Mouse (Mus musculus) stomach, embryonic 14.5 days (tissue): ENCODE measurements around the gene Neu1. TPM values are rescaled to one million over a fixed set of nuclear protein-coding genes. Genes with fewer than 3 reads are reported as not detected.

ENCODE experiments used
- ATAC-seq: fragments of 200-750 bp; cut with Nextera tagmentation; 2 replicates; pipeline ENCODE4 v1.8.0; 2017; ENCODE audit warnings: low read depth, moderate TSS enrichment; ENCODE audit not compliant: insufficient number of reproducible peaks, insufficient read depth, low FRiP score
- H3K27ac ChIP-seq: fragments of 300-500 bp; sonication (generic); 2 replicates; pipeline ENCODE4 v1.5.1; 2014; ENCODE audit warnings: mild to moderate bottlenecking, low read length, moderate library complexity, mixed read lengths
- H3K27me3 ChIP-seq: fragments of 300-500 bp; sonication (generic); 2 replicates; pipeline ENCODE4 v1.6.1; 2014; ENCODE audit warnings: low read length, control low read depth, mixed read lengths; ENCODE audit not compliant: control insufficient read depth, insufficient read depth
- H3K36me3 ChIP-seq: fragments of 300-500 bp; sonication (generic); 2 replicates; pipeline ENCODE4 v1.6.1; 2014; ENCODE audit warnings: mild to moderate bottlenecking, control low read depth, low read length, moderate library complexity, mixed read lengths; ENCODE audit not compliant: control insufficient read depth, insufficient read depth
- H3K4me1 ChIP-seq: fragments of 300-500 bp; sonication (generic); 2 replicates; pipeline ENCODE4 v1.6.1; 2014; ENCODE audit warnings: low read length, control low read depth, mixed read lengths; ENCODE audit not compliant: control insufficient read depth, insufficient read depth
- H3K4me2 ChIP-seq: fragments of 300-500 bp; sonication (generic); replicated peaks from 2 replicates; pipeline ENCODE4 v1.6.1; 2014; ENCODE audit warnings: low read depth, low read length, control low read depth
- H3K4me3 ChIP-seq: fragments of 300-500 bp; sonication (generic); 2 replicates; pipeline ENCODE4 v1.5.1; 2014; ENCODE audit warnings: low read depth, low read length, control low read depth
- H3K9ac ChIP-seq: fragments of 300-500 bp; sonication (generic); replicated peaks from 2 replicates; pipeline ENCODE4 v1.6.1; 2014; ENCODE audit warnings: low read depth, mild to moderate bottlenecking, control low read depth, low read length, moderate library complexity, mixed read lengths
- H3K9me3 ChIP-seq: fragments of 300-500 bp; sonication (generic); 2 replicates; pipeline ENCODE4 v1.6.1; 2016; ENCODE audit warnings: low read depth, low read length, control low read depth; ENCODE audit not compliant: control insufficient read depth
- WGBS: fragments of 180-500 bp; shearing (Covaris S2); extraction: QIAGEN DNeasy Blood & Tissue Kit; methylation state at CpG from one replicate; pipeline ENCODE4 v1.1.7; 2014; 5-methylcytosine and 5-hydroxymethylcytosine counted together
- polyA plus RNA-seq: library from polyadenylated mRNA; unstranded; fragments of >200 nt; fragmentation: Nextera tagmentation; extraction: Ambion mirVana; gene quantifications from 2 replicates; pipeline ENCODE4 v1.2.1, GENCODE M21; 2014

Gene Neu1
- polyA plus RNA-seq, 1 experiment from 2014 or later: 16.2 TPM

DNA sequence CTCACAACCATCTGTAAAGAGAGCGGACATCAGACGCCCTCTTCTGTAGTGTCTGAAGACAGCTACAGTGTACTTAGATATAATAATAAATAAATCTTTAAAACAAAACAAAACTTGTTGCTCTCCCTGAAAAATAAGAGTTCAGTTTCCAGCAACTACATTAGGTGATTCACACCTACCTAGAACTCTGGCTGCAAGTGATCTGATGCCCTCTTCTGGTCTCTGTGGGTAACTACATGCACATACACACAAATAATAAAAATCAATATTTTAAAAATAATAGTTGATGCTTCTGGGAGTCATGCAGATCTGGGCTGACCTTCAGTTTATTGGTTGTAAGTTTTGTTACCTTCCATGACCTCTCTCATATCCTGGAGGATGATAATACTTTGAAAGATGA is 53.2 kb downstream of the Neu1 start:
- Histone ChIP-seq H3K27me3 (no peaks in the 10 kb centered on the region), H3K4me2 (no peak overlapping the region), H3K27ac (no peak overlapping the region), H3K36me3 (peaks cover 21% of the 10 kb centered on the region), H3K4me1 (peaks cover 10% of the 10 kb centered on the region; the same call in 1 of the 2 replicates), H3K4me3 (no peak overlapping the region), H3K9ac (no peak overlapping the region), H3K9me3 (no peaks in the 10 kb centered on the region)
- WGBS: 66% methylated on average over 2 of the region's 2 CpGs
- ATAC-seq: no peak

Other genes with a start within 250 kb of the Neu1 start
- 0.07 TPM in 1 of 2 replicates, not detected in the other for gene C4b, start 187.4 kb upstream of the Neu1 start, polyA plus RNA-seq
- not detected in 2 replicates for gene Cyp21a1, start 126.7 kb upstream of the Neu1 start, polyA plus RNA-seq
- gene Stk19, start 94.3 kb upstream of the Neu1 start, polyA plus RNA-seq: 22.3 and 27.3 TPM in 2 replicates
- gene Dxo, start 94.2 kb upstream of the Neu1 start, polyA plus RNA-seq: 52.9 and 56.4 TPM in 2 replicates
- 37.7 and 39.5 TPM in 2 replicates for gene Skiv2l, start 81.0 kb upstream of the Neu1 start, polyA plus RNA-seq
- 101 and 114 TPM in 2 replicates for gene Nelfe, start 80.9 kb upstream of the Neu1 start, polyA plus RNA-seq
- gene Cfb, start 68.7 kb upstream of the Neu1 start, polyA plus RNA-seq: 6.7 and 9.4 TPM in 2 replicates
- 0.87 and 1.2 TPM in 2 replicates for gene Zbtb12, start 51.8 kb upstream of the Neu1 start, polyA plus RNA-seq
- gene Gm20547, start 49.2 kb upstream of the Neu1 start, polyA plus RNA-seq: not detected in 2 replicates
- 2.8 TPM in 2 replicates for gene C2, start 33.0 kb upstream of the Neu1 start, polyA plus RNA-seq
- 69.4 and 79.4 TPM in 2 replicates for gene Ehmt2, start 32.8 kb upstream of the Neu1 start, polyA plus RNA-seq
- gene Slc44a4, start 16.8 kb upstream of the Neu1 start, polyA plus RNA-seq: 5.3 and 6.4 TPM in 2 replicates
- gene Hspa1b, start 28.0 kb downstream of the Neu1 start, polyA plus RNA-seq: 0.54 and 0.84 TPM in 2 replicates
- gene Gm20481, start 38.7 kb downstream of the Neu1 start, polyA plus RNA-seq: 0.66 TPM in 1 of 2 replicates, not detected in the other
- 4.9 and 6.0 TPM in 2 replicates for gene Hspa1a, start 40.9 kb downstream of the Neu1 start, polyA plus RNA-seq
- 0.73 and 0.75 TPM in 2 replicates for gene Hspa1l, start 41.5 kb downstream of the Neu1 start, polyA plus RNA-seq
- 177 and 205 TPM in 2 replicates for gene Lsm2, start 50.6 kb downstream of the Neu1 start, polyA plus RNA-seq
- gene Vars, start 69.7 kb downstream of the Neu1 start, polyA plus RNA-seq: 84.0 and 92.3 TPM in 2 replicates
- gene Vwa7, start 85.3 kb downstream of the Neu1 start, polyA plus RNA-seq: 0.18 and 0.22 TPM in 2 replicates
- gene Sapcd1, start 96.8 kb downstream of the Neu1 start, polyA plus RNA-seq: 16.3 and 21.3 TPM in 2 replicates
- gene Msh5, start 115.5 kb downstream of the Neu1 start, polyA plus RNA-seq: 3.6 and 3.8 TPM in 2 replicates
- gene Clic1, start 118.7 kb downstream of the Neu1 start, polyA plus RNA-seq: 83.0 and 88.5 TPM in 2 replicates
- 292 and 322 TPM in 2 replicates for gene Ddah2, start 127.8 kb downstream of the Neu1 start, polyA plus RNA-seq
- 0.30 and 0.63 TPM in 2 replicates for gene Ly6g6c, start 134.1 kb downstream of the Neu1 start, polyA plus RNA-seq
- 0.97 and 1.3 TPM in 2 replicates for gene Mpig6b, start 134.9 kb downstream of the Neu1 start, polyA plus RNA-seq
- gene Ly6g6e, start 145.6 kb downstream of the Neu1 start, polyA plus RNA-seq: 7.8 and 9.7 TPM in 2 replicates
- 1.5 and 2.1 TPM in 2 replicates for gene Ly6g6d, start 146.8 kb downstream of the Neu1 start, polyA plus RNA-seq
- gene Ly6g6f, start 154.4 kb downstream of the Neu1 start, polyA plus RNA-seq: 0.29 TPM in 1 of 2 replicates, not detected in the other
- gene Abhd16a, start 158.0 kb downstream of the Neu1 start, polyA plus RNA-seq: 77.1 and 81.4 TPM in 2 replicates
- gene Ly6g5c, start 177.0 kb downstream of the Neu1 start, polyA plus RNA-seq: not detected in 2 replicates
- 0.49 and 0.81 TPM in 2 replicates for gene Ly6g5b, start 184.2 kb downstream of the Neu1 start, polyA plus RNA-seq
- 20.3 and 21.9 TPM in 2 replicates for gene Gpank1, start 190.2 kb downstream of the Neu1 start, polyA plus RNA-seq
- gene Csnk2b, start 190.8 kb downstream of the Neu1 start, polyA plus RNA-seq: 269 and 270 TPM in 2 replicates
- 10.1 and 13.3 TPM in 2 replicates for gene D17H6S53E, start 195.1 kb downstream of the Neu1 start, polyA plus RNA-seq
- gene Apom, start 200.8 kb downstream of the Neu1 start, polyA plus RNA-seq: 0.75 and 0.77 TPM in 2 replicates
- 86.5 and 89.0 TPM in 2 replicates for gene Bag6, start 203.9 kb downstream of the Neu1 start, polyA plus RNA-seq
- 209 and 222 TPM in 2 replicates for gene Prrc2a, start 233.6 kb downstream of the Neu1 start, polyA plus RNA-seq
- gene Aif1, start 244.8 kb downstream of the Neu1 start, polyA plus RNA-seq: 16.4 and 19.6 TPM in 2 replicates